Comparison of ENCODE assay signal across 9 mouse cellular contexts in genomic region chr2:152753944-152754711, GRCm38 (mm10). TPM values are rescaled to one million over a fixed set of nuclear protein-coding genes. Genes with fewer than 3 reads are reported as not detected.
DNase-seq lines count a peak whose midpoint lies in the region; ATAC-seq lines count a peak whose summit lies in the region.
"Had no signal": no experiment of that assay in that cellular context is flagged by ENCODE, and none has a peak within 500 bp of the region (broad histone marks: within the 10 kb centered on the region; RNA-seq: fewer than 3 reads in every experiment).

Gene Cox4i2, plus strand, starts transcription at chr2:152754173.

- peak within 1 kb of the TSS; percentile 35; the same call in 1 of the 2 replicates for H3K4me3 ChIP-seq in kidney, embryonic 14.5 days (ENCODE audit: low read length)
- peak within 1 kb of the TSS; percentile 50 for H3K4me3 ChIP-seq in heart, embryonic 13.5 days
- peak within 1 kb of the TSS; percentile 38 for H3K4me3 ChIP-seq in limb, embryonic 13.5 days
- H3K4me3 ChIP-seq in midbrain, embryonic 12.5 days, result peak within 1 kb of the TSS; percentile 20; the same call in 1 of the 2 replicates

- no peak within 1 kb of the TSS for H3K27ac ChIP-seq in kidney, embryonic 14.5 days (ENCODE audit: low read depth, low read length)
- no peak within 1 kb of the TSS for H3K27ac ChIP-seq in heart, embryonic 13.5 days (replicated peaks)
- no peak within 1 kb of the TSS; the same call in 1 of the 2 replicates for H3K27ac ChIP-seq in limb, embryonic 13.5 days
- no peak within 1 kb of the TSS for H3K27ac ChIP-seq in midbrain, embryonic 12.5 days (replicated peaks)

- peak within 1 kb of the TSS; percentile 50 for H3K4me2 ChIP-seq in kidney, embryonic 14.5 days (replicated peaks; ENCODE audit: low read depth, low read length)
- H3K4me2 ChIP-seq in heart, embryonic 13.5 days, result peak within 1 kb of the TSS; percentile 75
- peak within 1 kb of the TSS; percentile 70 for H3K4me2 ChIP-seq in limb, embryonic 13.5 days (replicated peaks)
- H3K4me2 ChIP-seq in midbrain, embryonic 12.5 days (replicated peaks), result peak within 1 kb of the TSS; percentile 46

- H3K36me3 ChIP-seq in kidney, embryonic 14.5 days (ENCODE audit: control insufficient read depth, insufficient read depth, low read length), result no peaks in the 10 kb centered on the region
- no peaks in the 10 kb centered on the region for H3K36me3 ChIP-seq in heart, embryonic 13.5 days
- no peaks in the 10 kb centered on the region for H3K36me3 ChIP-seq in limb, embryonic 13.5 days
- H3K36me3 ChIP-seq in midbrain, embryonic 12.5 days, result no peaks in the 10 kb centered on the region

- no peaks in the 10 kb centered on the region for H3K9me3 ChIP-seq in kidney, embryonic 14.5 days (ENCODE audit: control insufficient read depth, low read length)
- no peaks in the 10 kb centered on the region for H3K9me3 ChIP-seq in heart, embryonic 13.5 days
- no peaks in the 10 kb centered on the region for H3K9me3 ChIP-seq in limb, embryonic 13.5 days
- no peaks in the 10 kb centered on the region for H3K9me3 ChIP-seq in midbrain, embryonic 12.5 days

- peak; percentile 54; the same call in 1 of the 2 replicates for ATAC-seq in kidney, embryonic 14.5 days (ENCODE audit: low FRiP score, low TSS enrichment)
- ATAC-seq in heart, embryonic 13.5 days (ENCODE audit: extremely low read depth, insufficient number of reproducible peaks, low FRiP score, low TSS enrichment), result no peak
- ATAC-seq in limb, embryonic 13.5 days (ENCODE audit: low FRiP score, low read depth), result peak; percentile 52; the same call in 1 of the 2 replicates
- ATAC-seq in midbrain, embryonic 12.5 days (ENCODE audit: low FRiP score, low read depth), result 0 out of 2 replicates have a peak, but pooled peaks have one; percentile 41
- ATAC-seq in monocyte, adult 5-6 weeks (replicated peaks; ENCODE audit: insufficient number of reproducible peaks, low FRiP score, low TSS enrichment, poor library complexity, severe bottlenecking), result no peak

- H3K27me3 ChIP-seq in kidney, embryonic 14.5 days (ENCODE audit: control insufficient read depth, insufficient read depth, low read length), result peaks cover 3% of the 10 kb centered on the region; the same call in 1 of the 2 replicates
- H3K27me3 ChIP-seq in heart, embryonic 13.5 days (replicated peaks), result peaks cover 25% of the 10 kb centered on the region; the same call in 1 of the 2 replicates
- no peaks in the 10 kb centered on the region for H3K27me3 ChIP-seq in limb, embryonic 13.5 days
- peaks cover 17% of the 10 kb centered on the region for H3K27me3 ChIP-seq in midbrain, embryonic 12.5 days

- 3% methylated on average over 30 of the region's 30 CpGs for WGBS in kidney, embryonic 14.5 days
- 3% methylated on average over 30 of the region's 30 CpGs for WGBS in heart, embryonic 13.5 days
- 5% methylated on average over 30 of the region's 30 CpGs for WGBS in limb, embryonic 13.5 days
- 3% methylated on average over 30 of the region's 30 CpGs for WGBS in midbrain, embryonic 12.5 days

- peak within 1 kb of the TSS; percentile 42; the same call in 1 of the 2 replicates for H3K9ac ChIP-seq in kidney, embryonic 14.5 days (ENCODE audit: low read depth, low read length)
- peak within 1 kb of the TSS; percentile 79 for H3K9ac ChIP-seq in heart, embryonic 13.5 days
- peak within 1 kb of the TSS; percentile 61 for H3K9ac ChIP-seq in limb, embryonic 13.5 days
- H3K9ac ChIP-seq in midbrain, embryonic 12.5 days (replicated peaks), result no peak within 1 kb of the TSS

- H3K4me1 ChIP-seq in kidney, embryonic 14.5 days (ENCODE audit: control insufficient read depth, insufficient read depth, low read length), result peaks cover 15% of the 10 kb centered on the region
- H3K4me1 ChIP-seq in heart, embryonic 13.5 days, result peaks cover 27% of the 10 kb centered on the region
- peaks cover 24% of the 10 kb centered on the region for H3K4me1 ChIP-seq in limb, embryonic 13.5 days
- H3K4me1 ChIP-seq in midbrain, embryonic 12.5 days, result peaks cover 13% of the 10 kb centered on the region

- DNase-seq in kidney, adult 8-10 months, result no peak
- no peak for DNase-seq in c-Kit-positive CD71-positive TER-119-positive erythroid progenitor cells, embryonic 14.5 days (ENCODE audit: low spot score)
- no peak for DNase-seq in left cerebral cortex, adult 9 months (ENCODE audit: low spot score in 2 of 2)

RNA-seq across cellular contexts. Expression of gene Cox4i2, which starts in this region (rescaled TPM):
- 12.1 and 18.8 TPM in 2 replicates for polyA plus RNA-seq in kidney, embryonic 14.5 days (2014; fragmentation: Nextera tagmentation; extraction: Ambion mirVana)
- polyA plus RNA-seq in heart, embryonic 13.5 days (2015; fragmentation: Nextera tagmentation; extraction: Ambion mirVana), result 11.8 and 13.4 TPM in 2 replicates
- 32.0 and 34.4 TPM in 2 replicates for polyA plus RNA-seq in limb, embryonic 13.5 days (2015; fragmentation: Nextera tagmentation; extraction: Ambion mirVana)
- 3.2 and 3.9 TPM in 2 replicates for polyA plus RNA-seq in midbrain, embryonic 12.5 days (2016; fragmentation: Nextera tagmentation; extraction: Ambion mirVana)
- not detected in 3 replicates for total RNA-seq in monocyte, adult 5-6 weeks (2017)
- total RNA-seq: CH12.LX had no signal

Comparison
In these comparisons a context has a peak if more than half of its experiments do, and no peak if none do; other contexts are left out.
1. ATAC-seq: peak in kidney, embryonic 14.5 days (single experiment), limb, embryonic 13.5 days (single experiment) and midbrain, embryonic 12.5 days (single experiment); none in heart, embryonic 13.5 days (single experiment) and monocyte, adult 5-6 weeks (single experiment).
2. Peak in every context shown above with its lines, with median percentiles within 50 percentile points of each other: H3K4me2 ChIP-seq and H3K4me3 ChIP-seq.